Mouse (Mus musculus) spleen, postnatal 4 days (tissue): Measurements from ENCODE around the gene Tmem176b.

Source experiments
- DNase-seq, 2 experiments: peaks; one replicate each; pipeline ENCODE4 v3.0.0; 2022; ENCODE audit warnings: low spot score in 2 of 2

The Tmem176b gene

GRCm38 (mm10) chr6:48787867-48788266, 53.4 kb downstream of the Tmem176b start:
- DNase-seq = no peak

GRCm38 (mm10) chr6:48785601-48786000, 55.7 kb downstream of the Tmem176b start:
- no peak for DNase-seq

DNA sequence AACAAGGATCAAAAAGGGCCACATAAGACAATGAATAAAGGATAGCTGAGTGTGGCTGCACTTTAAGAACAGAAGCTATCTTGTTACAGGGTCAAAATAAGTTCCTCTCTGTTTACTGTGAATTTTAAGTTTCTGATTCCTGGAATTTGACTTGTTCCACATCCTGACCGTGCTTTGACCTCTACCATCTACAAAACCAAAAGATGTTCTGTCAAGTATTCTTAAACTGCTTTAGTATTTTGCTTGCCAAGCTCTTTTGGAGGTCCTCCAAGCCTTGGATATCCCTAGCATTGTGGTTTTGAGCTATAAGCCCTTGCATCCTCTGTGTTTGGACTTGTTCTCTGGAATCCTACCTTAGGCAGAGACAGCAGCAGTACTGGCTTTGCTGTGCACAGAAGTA, 56.1 kb downstream of the Tmem176b start:
- DNase-seq = no peak

GRCm38 (mm10) chr6:48784406-48784805, 56.9 kb downstream of the Tmem176b start:
- DNase-seq = no peak
